Mouse (Mus musculus): ENCODE measurements around the gene Gm10985. TPM values are rescaled to one million over a fixed set of nuclear protein-coding genes. Genes with fewer than 3 reads are reported as not detected.

The Gm10985 gene
- total RNA-seq, 1 experiment from 2014 or later = not detected

Other genes with a start within 250 kb of the Gm10985 start
- gene Frem2, start 187.7 kb upstream of the Gm10985 start, total RNA-seq (2017) = not detected in 2 replicates
- 20.6 and 28.5 TPM in 2 replicates for gene Ufm1, start 18.7 kb downstream of the Gm10985 start, total RNA-seq (2017)

Data from neutrophil, adult 5-6 weeks (primary cell).